Mouse (Mus musculus) ES-Bruce4 (cell line): ENCODE data around the gene Herc2. TPM values are rescaled to one million over a fixed set of nuclear protein-coding genes. Genes with fewer than 3 reads are reported as not detected.

Experiments
- H3K27ac ChIP-seq: 2 replicates; pipeline ENCODE4 v1.5.1; 2012; ENCODE audit warnings: low read length, inconsistent platforms; ENCODE audit not compliant: insufficient read depth
- H3K27me3 ChIP-seq: 2 replicates; pipeline ENCODE4 v1.6.1; 2012; ENCODE audit warnings: mild to moderate bottlenecking, low read length, inconsistent platforms; ENCODE audit not compliant: control insufficient read depth, poor library complexity, insufficient read depth, severe bottlenecking
- H3K36me3 ChIP-seq: 2 replicates; pipeline ENCODE4 v1.6.1; 2012; ENCODE audit warnings: inconsistent platforms, mild to moderate bottlenecking, low read length, moderate library complexity; ENCODE audit not compliant: control insufficient read depth, poor library complexity, insufficient read depth, severe bottlenecking
- H3K4me1 ChIP-seq: one replicate; pipeline ENCODE4 v1.8.1; 2011; ENCODE audit warnings: low read length; ENCODE audit not compliant: control insufficient read depth, insufficient read depth
- H3K4me3 ChIP-seq: 2 replicates; pipeline ENCODE4 v1.5.1; 2011; ENCODE audit warnings: low read depth, mild to moderate bottlenecking, low read length
- H3K9ac ChIP-seq: 2 replicates; pipeline ENCODE4 v1.6.1; 2012; ENCODE audit warnings: low read depth, mild to moderate bottlenecking, inconsistent platforms; ENCODE audit not compliant: poor library complexity, severe bottlenecking
- H3K9me3 ChIP-seq: replicated peaks from 2 replicates; pipeline ENCODE4 v1.6.1; 2012; ENCODE audit warnings: mild to moderate bottlenecking, low read length, inconsistent platforms; ENCODE audit not compliant: control insufficient read depth, poor library complexity, insufficient read depth, severe bottlenecking
- CTCF ChIP-seq: IDR thresholded peaks from one replicate; pipeline ENCODE4 v1.8.1; 2011; ENCODE audit warnings: low read depth, low read length
- EP300 ChIP-seq: IDR thresholded peaks from 2 replicates; pipeline ENCODE4 v1.6.1; 2011; ENCODE audit warnings: low read depth, low read length; ENCODE audit not compliant: insufficient read depth
- POLR2A ChIP-seq: IDR thresholded peaks from one replicate; pipeline ENCODE4 v1.8.1; 2011; ENCODE audit warnings: low read length; ENCODE audit not compliant: insufficient read depth
- polyA plus RNA-seq: library from polyadenylated mRNA; stranded (reverse); fragments of >200 nt; gene quantifications from 2 replicates; pipeline ENCODE4 v1.2.4, GENCODE M21; 2011; ENCODE audit warnings: low read depth; ENCODE audit not compliant: missing spikeins, insufficient read depth, insufficient read length

The Herc2 gene
- polyA plus RNA-seq, 1 experiment, result 43.4 TPM

GRCm38 (mm10) chr7:56204877-56205276, 154.9 kb downstream of the Herc2 start:
- Histone ChIP-seq H3K36me3 (peaks cover 10% of the 10 kb centered on the region; the same call in 1 of the 2 replicates), H3K4me1 (no peaks in the 10 kb centered on the region), H3K27me3 (no peaks in the 10 kb centered on the region), H3K9ac (no peak overlapping the region), H3K4me3 (no peak overlapping the region), H3K9me3 (no peaks in the 10 kb centered on the region), H3K27ac (no peak overlapping the region)
- TF ChIP-seq POLR2A (no peak), EP300 (no peak), CTCF (no peak)

DNA sequence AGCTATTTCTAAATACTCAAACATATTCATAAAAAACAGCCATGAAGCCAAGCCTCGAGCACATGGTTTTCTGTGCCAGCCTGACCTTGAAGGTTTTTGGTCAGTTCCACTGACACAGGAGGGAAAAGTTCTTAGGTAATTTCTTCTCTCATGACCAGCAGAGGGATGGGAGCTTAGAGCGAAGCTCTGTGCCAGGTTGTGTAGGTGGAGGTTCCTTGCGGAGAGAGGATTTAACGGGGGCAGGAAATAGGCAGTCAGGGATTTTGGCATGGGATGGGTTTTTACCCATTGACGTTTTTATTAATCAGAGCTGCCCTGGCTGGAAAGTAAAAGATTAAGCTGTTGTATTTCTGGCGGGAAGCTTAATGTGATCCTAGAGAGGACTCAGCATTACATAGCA, 170.8 kb downstream of the Herc2 start:
- H3K9ac ChIP-seq, result no peak overlapping the region
- H3K36me3 ChIP-seq, result peaks cover 7% of the 10 kb centered on the region
- no peaks in the 10 kb centered on the region for H3K9me3 ChIP-seq
- TF ChIP-seq EP300 (no peak), POLR2A (no peak), CTCF (no peak)
- H3K4me3 ChIP-seq, result no peak overlapping the region
- no peak overlapping the region for H3K27ac ChIP-seq
- no peaks in the 10 kb centered on the region for H3K27me3 ChIP-seq
- H3K4me1 ChIP-seq, result no peaks in the 10 kb centered on the region

DNA sequence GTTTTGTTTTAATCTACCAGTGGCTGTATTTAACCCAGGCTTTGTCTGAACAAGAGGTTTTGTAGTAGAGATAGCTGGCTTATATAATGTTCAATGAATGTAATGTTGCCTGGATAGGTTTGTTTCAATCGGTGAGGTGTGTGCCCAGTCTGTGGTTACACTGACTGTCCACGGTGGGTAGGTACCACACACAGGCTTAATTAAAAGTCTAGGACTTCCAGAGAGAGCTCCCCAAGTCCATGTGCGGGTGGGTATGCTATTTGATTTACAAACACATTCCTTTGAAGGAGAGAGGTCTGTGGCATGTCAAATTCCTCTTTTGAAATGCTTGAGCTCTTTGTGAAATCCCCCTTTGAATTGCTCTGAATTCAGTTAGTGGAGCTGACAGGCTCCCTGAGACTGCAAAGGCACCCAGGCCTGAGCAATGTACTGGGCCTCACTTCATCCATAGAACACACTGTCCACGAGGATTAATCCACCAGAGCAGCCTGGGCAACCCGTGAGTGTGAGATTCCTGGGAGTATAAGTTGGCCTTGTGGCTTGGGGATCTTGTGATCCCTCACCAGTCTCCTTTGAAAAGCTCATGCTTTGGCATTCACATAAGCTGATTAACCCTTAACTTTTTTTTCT, 185.9 kb downstream of the Herc2 start:
- no peaks in the 10 kb centered on the region for H3K9me3 ChIP-seq
- H3K9ac ChIP-seq, result no peak overlapping the region
- H3K4me3 ChIP-seq, result no peak overlapping the region
- TF ChIP-seq POLR2A (no peak), EP300 (no peak), CTCF (no peak)
- H3K4me1 ChIP-seq, result no peaks in the 10 kb centered on the region
- peaks cover 2% of the 10 kb centered on the region for H3K36me3 ChIP-seq
- no peaks in the 10 kb centered on the region for H3K27me3 ChIP-seq
- H3K27ac ChIP-seq, result no peak overlapping the region

DNA sequence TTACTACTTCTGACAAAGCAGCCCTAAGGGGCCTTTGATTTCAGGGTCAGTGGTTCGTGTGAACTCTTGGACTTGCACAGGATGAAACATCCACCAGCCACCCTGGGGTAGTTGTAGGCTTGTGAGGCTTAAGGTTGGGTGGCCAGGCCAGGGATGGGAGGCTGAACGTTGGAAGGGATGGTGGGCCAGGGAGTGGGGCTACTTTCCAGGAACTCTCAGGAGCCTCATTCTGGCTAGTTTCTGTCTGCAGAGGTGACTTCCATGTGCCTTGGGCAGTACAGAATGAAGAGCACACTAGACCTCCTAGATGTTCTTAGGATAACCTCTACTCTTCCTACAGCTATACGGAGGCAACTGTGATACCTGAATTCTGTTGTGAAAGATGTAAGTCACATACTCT, 186.6 kb downstream of the Herc2 start:
- H3K9me3 ChIP-seq, result no peaks in the 10 kb centered on the region
- no peaks in the 10 kb centered on the region for H3K27me3 ChIP-seq
- no peak overlapping the region for H3K9ac ChIP-seq
- no peaks in the 10 kb centered on the region for H3K4me1 ChIP-seq
- no peaks in the 10 kb centered on the region for H3K36me3 ChIP-seq
- no peak overlapping the region for H3K4me3 ChIP-seq
- H3K27ac ChIP-seq, result no peak overlapping the region
- TF ChIP-seq POLR2A, result no peak
- TF ChIP-seq EP300, result no peak
- no peak for TF ChIP-seq CTCF

GRCm38 (mm10) chr7:56239543-56239942, 189.5 kb downstream of the Herc2 start, which contains the start of gene Oca2:
Gene Oca2 (plus strand): TSS chr7:56239760.
- Histone ChIP-seq H3K4me3 (no peak within 1 kb of the TSS), H3K9ac (no peak within 1 kb of the TSS), H3K36me3 (no peaks in the 10 kb centered on the region), H3K27ac (no peak within 1 kb of the TSS), H3K27me3 (no peaks in the 10 kb centered on the region), H3K9me3 (no peaks in the 10 kb centered on the region), H3K4me1 (no peaks in the 10 kb centered on the region)
- TF ChIP-seq POLR2A (no peak), CTCF (no peak), EP300 (no peak)

- Histone ChIP-seq H3K27ac (no peak overlapping the region), H3K27me3 (no peaks in the 10 kb centered on the region), H3K4me1 (no peaks in the 10 kb centered on the region), H3K9ac (no peak overlapping the region), H3K9me3 (no peaks in the 10 kb centered on the region), H3K36me3 (no peaks in the 10 kb centered on the region), H3K4me3 (no peak overlapping the region)
- no peak for TF ChIP-seq EP300
- no peak for TF ChIP-seq POLR2A
- no peak for TF ChIP-seq CTCF
These were observed 204.6 kb downstream of the Herc2 start for GRCm38 (mm10) chr7:56254568-56254967.
